Mouse (Mus musculus): ENCODE measurements around the gene Tekt5. TPM values are rescaled to one million over a fixed set of nuclear protein-coding genes. Genes with fewer than 3 reads are reported as not detected.
A peak's percentile ranks its signal among the peaks of the same experiment; 100 is the strongest.

Tekt5 gene
- 0.22 TPM in 1 of 2 replicates, not detected in the other for polyA plus RNA-seq (2016; fragmentation: Nextera tagmentation; extraction: Ambion mirVana)

DNA sequence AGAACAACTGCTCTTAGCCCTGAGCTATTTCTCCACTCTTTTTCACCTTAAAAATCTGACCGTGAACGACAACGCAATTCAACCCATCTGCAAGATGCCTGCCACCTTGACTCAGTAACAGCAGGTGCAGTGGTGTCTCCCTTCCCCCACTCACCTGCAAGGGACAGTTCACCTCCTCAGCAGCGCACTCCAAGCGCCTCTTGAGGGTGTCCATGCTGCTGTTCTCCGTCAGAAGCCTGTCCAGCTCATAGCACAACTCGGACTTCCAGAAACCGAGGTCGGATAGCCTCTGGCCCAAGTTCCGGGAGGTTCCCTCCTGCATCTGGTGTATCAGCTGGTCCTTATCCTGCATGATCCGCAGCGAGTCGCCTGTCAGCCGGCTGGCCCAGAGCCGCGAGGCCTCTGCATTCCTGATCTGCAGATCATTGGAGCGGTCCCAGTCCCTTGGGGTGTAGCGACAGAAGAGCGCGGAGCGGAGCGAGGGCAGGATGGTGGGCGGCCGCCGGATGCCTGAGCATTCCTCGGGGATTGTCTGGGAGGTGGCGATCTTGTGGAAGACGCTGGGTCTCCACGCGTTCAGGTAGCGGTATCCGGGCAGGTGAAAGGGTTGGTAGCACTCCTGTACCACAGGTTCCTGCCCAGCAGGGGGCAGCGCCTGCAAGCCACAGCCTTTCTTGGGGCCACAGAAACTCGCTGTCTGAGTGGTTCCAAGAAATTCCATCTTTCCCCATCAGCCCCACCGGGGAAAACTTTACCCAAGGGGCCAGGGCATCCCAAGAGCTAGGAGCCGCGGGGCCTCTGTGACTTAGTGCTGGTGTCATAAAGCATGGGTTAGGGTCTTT lies at the start of gene Tekt5:
Gene Tekt5 (minus strand): TSS at position 792 of the 842 bp plus-strand sequence.
- ATAC-seq (ENCODE audit: low FRiP score, low read depth), result 0 out of 2 replicates have a peak, but pooled peaks have one; percentile 34
- Histone ChIP-seq H3K9me3 (no peaks in the 10 kb centered on the region), H3K27ac (replicated peaks) (no peak within 1 kb of the TSS), H3K36me3 (no peaks in the 10 kb centered on the region), H3K4me2 (replicated peaks) (peak within 1 kb of the TSS; percentile 53), H3K27me3 (peaks cover 25% of the 10 kb centered on the region), H3K9ac (replicated peaks) (no peak within 1 kb of the TSS; the same call in 1 of the 2 replicates), H3K4me1 (0 out of 2 replicates have a peak, but pooled peaks cover 8% of the 10 kb centered on the region), H3K4me3 (peak within 1 kb of the TSS; percentile 32)
- WGBS, result 8% methylated on average over 37 of the region's 37 CpGs

DNA sequence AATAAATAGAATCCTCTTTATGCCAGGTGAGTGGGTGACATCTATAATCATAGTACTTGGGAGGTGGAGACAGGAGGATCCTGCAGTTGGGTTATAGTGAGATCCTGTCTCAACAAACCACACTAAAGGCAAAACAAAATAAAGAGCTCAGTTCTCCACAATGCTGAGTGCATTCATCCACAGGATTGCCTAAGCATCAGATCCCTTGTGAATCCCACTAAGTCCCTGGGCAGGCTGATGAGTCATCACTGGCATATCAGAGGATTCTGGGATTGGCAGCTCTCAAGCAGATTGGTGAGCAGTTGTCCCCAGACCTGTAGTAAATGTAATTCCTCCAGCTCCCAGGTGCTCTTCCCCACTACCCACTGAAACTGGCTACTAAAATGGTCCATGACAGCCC lies 48.4 kb upstream of the Tekt5 start:
- no peaks in the 10 kb centered on the region for H3K9me3 ChIP-seq
- H3K27me3 ChIP-seq, result no peaks in the 10 kb centered on the region
- peaks cover 24% of the 10 kb centered on the region for H3K4me1 ChIP-seq
- H3K9ac ChIP-seq (replicated peaks), result no peak overlapping the region
- H3K4me2 ChIP-seq (replicated peaks), result no peak overlapping the region
- no peaks in the 10 kb centered on the region for H3K36me3 ChIP-seq
- no peak for ATAC-seq (ENCODE audit: low FRiP score, low read depth)
- H3K4me3 ChIP-seq, result no peak overlapping the region
- no peak overlapping the region for H3K27ac ChIP-seq (replicated peaks)

DNA sequence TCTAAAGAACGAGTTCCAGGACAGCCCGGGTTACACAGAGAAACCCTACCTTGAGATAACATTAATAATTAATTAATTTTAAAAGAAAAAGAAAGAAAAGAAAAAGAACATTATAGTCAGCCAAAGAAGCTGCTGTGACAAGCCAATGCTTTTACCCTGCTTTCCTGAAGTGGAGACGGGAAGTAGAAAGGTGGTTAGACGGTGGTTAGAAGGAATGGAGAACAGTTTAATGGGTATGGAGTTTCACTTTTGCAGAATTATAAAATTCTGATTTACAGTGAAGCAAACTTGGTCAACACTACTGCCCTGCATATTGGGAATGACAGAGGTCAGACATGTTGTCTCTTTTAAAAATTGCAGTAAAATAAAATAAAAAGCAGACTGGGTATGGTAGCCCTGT lies 46.5 kb upstream of the Tekt5 start:
- Histone ChIP-seq H3K27ac (replicated peaks) (no peak overlapping the region), H3K4me3 (no peak overlapping the region), H3K27me3 (no peaks in the 10 kb centered on the region), H3K36me3 (no peaks in the 10 kb centered on the region), H3K4me1 (peaks cover 19% of the 10 kb centered on the region), H3K9me3 (no peaks in the 10 kb centered on the region), H3K4me2 (replicated peaks) (no peak overlapping the region), H3K9ac (replicated peaks) (no peak overlapping the region)
- no peak for ATAC-seq (ENCODE audit: low FRiP score, low read depth)
- WGBS, result 93% methylated on average over 4 of the region's 4 CpGs

DNA sequence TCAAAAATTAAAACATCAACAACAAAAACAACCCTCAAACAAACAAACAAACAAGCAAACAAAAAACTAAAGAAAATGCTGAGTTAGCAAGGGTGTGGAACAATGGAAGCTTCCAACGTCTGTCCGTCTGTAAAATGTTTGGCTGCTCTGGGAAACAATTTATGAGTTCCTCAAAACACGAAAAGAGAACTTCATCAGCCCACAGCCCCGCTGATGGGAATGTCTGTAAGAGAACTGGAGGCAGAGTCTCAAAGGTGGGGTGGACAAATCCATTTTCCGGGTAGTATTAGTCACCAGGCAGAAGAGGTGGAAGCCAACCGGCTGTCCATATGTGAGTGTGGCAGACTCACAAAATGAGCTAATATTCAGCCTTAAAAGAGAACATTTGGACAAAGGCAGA lies 46.0 kb upstream of the Tekt5 start:
- H3K9ac ChIP-seq (replicated peaks), result no peak overlapping the region
- no peak for ATAC-seq (ENCODE audit: low FRiP score, low read depth)
- no peaks in the 10 kb centered on the region for H3K36me3 ChIP-seq
- no peaks in the 10 kb centered on the region for H3K9me3 ChIP-seq
- no peak overlapping the region for H3K4me3 ChIP-seq
- no peak overlapping the region for H3K27ac ChIP-seq (replicated peaks)
- 89% methylated on average over 6 of the region's 6 CpGs for WGBS
- H3K4me1 ChIP-seq, result peaks cover 15% of the 10 kb centered on the region
- H3K27me3 ChIP-seq, result no peaks in the 10 kb centered on the region
- H3K4me2 ChIP-seq (replicated peaks), result no peak overlapping the region

DNA sequence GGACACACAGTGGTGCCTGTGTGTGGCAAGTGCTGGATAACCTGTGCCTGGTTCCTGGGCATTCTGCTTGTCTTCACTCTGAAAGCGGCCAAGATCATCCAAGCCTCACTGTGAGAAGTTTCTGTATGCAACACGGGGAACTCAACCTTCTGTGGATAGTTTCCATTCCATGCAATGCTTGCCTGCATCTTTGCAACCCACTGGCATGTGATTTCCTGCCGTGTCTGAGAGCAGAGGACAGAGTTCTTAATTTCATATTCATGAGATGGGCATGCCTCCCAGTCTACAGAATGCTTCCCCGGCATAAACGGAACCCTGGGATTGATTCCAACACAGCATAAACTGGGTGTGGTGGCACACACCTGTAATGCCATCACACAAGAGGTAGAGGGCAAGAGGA lies 42.8 kb upstream of the Tekt5 start:
- no peak for ATAC-seq (ENCODE audit: low FRiP score, low read depth)
- Histone ChIP-seq H3K9me3 (no peaks in the 10 kb centered on the region), H3K9ac (replicated peaks) (no peak overlapping the region), H3K4me2 (replicated peaks) (no peak overlapping the region), H3K4me1 (no peaks in the 10 kb centered on the region), H3K4me3 (no peak overlapping the region), H3K27me3 (no peaks in the 10 kb centered on the region), H3K36me3 (no peaks in the 10 kb centered on the region), H3K27ac (replicated peaks) (no peak overlapping the region)
- WGBS, result 88% methylated on average over 5 of the region's 5 CpGs

DNA sequence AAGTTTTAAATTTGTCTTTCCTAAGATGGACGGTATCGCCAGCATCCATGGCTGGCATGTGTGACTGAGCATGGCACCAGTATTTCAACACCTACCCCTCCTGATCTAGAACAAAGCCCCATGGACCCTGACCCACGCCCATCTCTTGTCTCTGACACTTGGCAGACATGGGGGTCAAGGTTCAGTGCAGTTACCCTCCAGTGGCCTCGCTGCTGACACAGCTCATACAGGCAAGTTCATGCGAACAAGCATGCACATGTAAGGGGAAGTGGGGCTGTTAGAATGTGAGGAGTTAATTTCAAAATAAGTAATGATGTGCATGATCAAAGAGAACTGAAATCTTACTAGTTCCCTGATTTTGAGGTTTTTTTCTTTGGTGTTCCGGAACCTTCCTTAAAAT lies 40.9 kb upstream of the Tekt5 start:
- Histone ChIP-seq H3K27me3 (no peaks in the 10 kb centered on the region), H3K4me1 (no peaks in the 10 kb centered on the region), H3K4me2 (replicated peaks) (no peak overlapping the region), H3K9me3 (no peaks in the 10 kb centered on the region), H3K36me3 (no peaks in the 10 kb centered on the region), H3K27ac (replicated peaks) (no peak overlapping the region), H3K4me3 (no peak overlapping the region), H3K9ac (replicated peaks) (no peak overlapping the region)
- no peak for ATAC-seq (ENCODE audit: low FRiP score, low read depth)
- WGBS, result 85% methylated on average over 6 of the region's 6 CpGs

DNA sequence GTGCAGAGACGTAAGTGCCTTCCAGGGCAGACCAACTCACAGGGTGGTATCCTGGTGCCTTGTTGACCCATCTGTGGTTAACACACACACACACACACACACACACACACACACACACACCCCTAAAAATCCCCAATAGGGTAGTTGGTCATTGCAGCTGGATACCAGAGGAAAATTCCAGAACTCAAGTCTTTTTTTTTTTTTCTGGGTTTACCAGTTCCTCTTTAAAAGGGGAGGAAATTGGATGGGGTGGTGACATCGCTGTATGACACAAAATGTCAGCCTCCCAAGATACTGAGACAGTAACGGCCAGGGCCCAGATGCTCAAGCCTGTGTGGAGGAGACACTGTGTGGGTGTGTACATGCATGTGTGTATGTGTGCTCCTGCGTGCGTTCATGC lies 38.1 kb upstream of the Tekt5 start:
- H3K4me2 ChIP-seq (replicated peaks), result no peak overlapping the region
- no peaks in the 10 kb centered on the region for H3K9me3 ChIP-seq
- no peaks in the 10 kb centered on the region for H3K4me1 ChIP-seq
- H3K27ac ChIP-seq (replicated peaks), result no peak overlapping the region
- no peaks in the 10 kb centered on the region for H3K27me3 ChIP-seq
- no peak for ATAC-seq (ENCODE audit: low FRiP score, low read depth)
- H3K9ac ChIP-seq (replicated peaks), result no peak overlapping the region
- H3K36me3 ChIP-seq, result 0 out of 2 replicates have a peak, but pooled peaks cover 2% of the 10 kb centered on the region
- WGBS, result 92% methylated on average over 5 of the region's 5 CpGs
- no peak overlapping the region for H3K4me3 ChIP-seq

DNA sequence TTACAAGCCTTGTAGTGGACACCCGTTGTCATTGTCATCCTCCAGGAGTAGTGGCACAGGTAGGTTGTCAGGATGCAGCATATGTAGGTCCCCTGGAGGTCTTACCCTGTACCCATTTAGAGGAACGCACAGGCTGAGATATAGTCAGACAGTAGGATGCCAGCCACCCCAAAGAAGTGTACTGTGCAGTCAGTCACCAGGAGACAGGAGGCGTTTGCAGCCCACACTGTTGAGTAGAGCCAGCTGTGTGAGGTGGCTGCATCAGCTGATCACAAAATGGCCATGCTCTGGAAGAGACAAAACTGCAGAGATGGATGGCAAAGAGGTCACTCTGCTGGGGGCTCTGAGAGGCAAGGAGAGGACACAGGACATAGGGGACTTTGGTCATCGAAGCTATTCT lies 37.1 kb upstream of the Tekt5 start:
- WGBS, result 90% methylated on average over 4 of the region's 4 CpGs
- no peak for ATAC-seq (ENCODE audit: low FRiP score, low read depth)
- Histone ChIP-seq H3K9ac (replicated peaks) (no peak overlapping the region), H3K4me1 (no peaks in the 10 kb centered on the region), H3K4me3 (no peak overlapping the region), H3K27ac (replicated peaks) (no peak overlapping the region), H3K27me3 (no peaks in the 10 kb centered on the region), H3K36me3 (peaks cover 7% of the 10 kb centered on the region), H3K4me2 (replicated peaks) (no peak overlapping the region), H3K9me3 (no peaks in the 10 kb centered on the region)

DNA sequence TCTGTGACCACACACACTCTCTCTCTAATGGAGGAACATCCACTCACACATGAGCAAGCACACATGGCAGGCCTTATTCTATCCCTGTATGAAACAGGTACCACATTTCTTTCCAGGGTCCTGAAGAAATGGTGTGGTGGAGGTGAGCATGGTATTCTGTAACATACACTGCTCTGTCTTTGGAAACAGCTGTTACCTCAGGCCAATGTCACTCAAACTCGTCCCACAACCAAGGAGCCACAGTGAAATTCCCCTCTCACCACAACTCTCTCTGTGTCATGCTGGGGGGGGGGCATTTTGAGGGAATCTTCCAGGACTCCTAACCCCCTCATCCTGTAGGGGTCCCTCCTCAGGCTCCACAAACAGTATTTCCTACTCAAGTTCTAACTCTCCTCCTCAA lies 36.6 kb upstream of the Tekt5 start:
- no peak for ATAC-seq (ENCODE audit: low FRiP score, low read depth)

DNA sequence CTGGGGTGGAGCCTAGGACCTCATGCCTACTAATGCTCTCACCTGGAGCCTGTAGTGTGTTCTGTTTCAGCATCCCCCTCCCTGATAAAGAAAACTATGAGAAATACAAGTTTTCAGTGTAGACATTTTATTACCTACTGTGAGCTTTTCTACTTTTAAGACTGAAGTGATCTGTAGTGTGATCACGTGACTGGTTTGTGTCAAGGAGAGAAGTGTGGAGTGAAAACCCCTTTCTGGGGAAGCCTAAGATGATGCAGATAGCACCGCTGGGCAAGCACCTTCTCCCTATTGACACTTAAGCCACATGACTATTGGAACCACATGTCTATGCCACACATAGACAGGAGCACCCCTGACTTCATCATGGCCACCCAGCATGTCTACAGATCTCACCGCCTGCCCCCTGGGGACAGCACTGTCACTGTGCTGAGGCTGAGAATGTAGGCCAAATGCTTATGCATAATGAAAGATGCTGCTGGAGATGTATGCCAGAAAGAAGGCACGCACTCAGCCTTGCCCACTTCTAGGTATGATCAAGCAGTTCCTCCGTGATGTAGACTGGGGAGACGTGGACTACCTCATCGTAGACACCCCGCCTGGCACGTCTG lies 25.3 kb upstream of the Tekt5 start:
- no peak overlapping the region for H3K4me2 ChIP-seq (replicated peaks)
- no peak overlapping the region for H3K4me3 ChIP-seq
- H3K27me3 ChIP-seq, result no peaks in the 10 kb centered on the region
- no peak for ATAC-seq (ENCODE audit: low FRiP score, low read depth)
- no peak overlapping the region for H3K27ac ChIP-seq (replicated peaks)
- no peaks in the 10 kb centered on the region for H3K4me1 ChIP-seq
- no peak overlapping the region for H3K9ac ChIP-seq (replicated peaks)
- WGBS, result 96% methylated on average over 9 of the region's 9 CpGs
- H3K9me3 ChIP-seq, result no peaks in the 10 kb centered on the region
- H3K36me3 ChIP-seq, result peaks cover 97% of the 10 kb centered on the region

More for the DNA sequence above, 36.6 kb upstream of the Tekt5 start:
- 77% methylated on average over 1 of the region's 1 CpGs for WGBS
- Histone ChIP-seq H3K36me3 (peaks cover 11% of the 10 kb centered on the region), H3K27ac (replicated peaks) (no peak overlapping the region), H3K4me3 (no peak overlapping the region), H3K4me1 (no peaks in the 10 kb centered on the region), H3K9ac (replicated peaks) (no peak overlapping the region), H3K4me2 (replicated peaks) (no peak overlapping the region), H3K27me3 (no peaks in the 10 kb centered on the region), H3K9me3 (no peaks in the 10 kb centered on the region)

DNA sequence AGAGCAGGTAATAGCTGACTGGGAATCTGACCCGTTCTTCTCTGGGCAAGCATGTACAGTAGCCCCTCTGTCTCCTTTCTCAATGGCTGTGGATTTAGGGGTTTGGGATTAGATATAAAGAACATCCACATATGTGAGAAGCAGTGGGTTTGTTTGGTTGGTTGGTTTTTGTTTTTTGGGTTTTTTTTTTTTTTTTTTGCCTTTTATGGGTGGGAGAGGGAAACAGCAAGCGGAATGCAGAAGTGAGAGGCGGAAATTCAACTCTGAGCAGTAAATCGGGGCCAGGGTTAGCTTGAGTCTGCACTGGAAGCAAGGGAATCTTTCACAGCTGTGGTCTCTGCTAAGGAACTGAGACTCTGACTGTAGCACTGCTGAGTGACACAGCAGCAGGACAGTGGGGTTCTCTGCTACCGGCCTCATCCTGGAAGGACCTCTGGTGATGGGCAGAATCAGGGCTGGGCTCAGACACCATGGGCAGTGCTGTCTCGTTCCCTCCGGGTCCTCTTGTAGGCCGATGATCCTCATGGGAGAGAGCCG lies 22.5 kb upstream of the Tekt5 start:
- Histone ChIP-seq H3K27me3 (no peaks in the 10 kb centered on the region), H3K4me3 (no peak overlapping the region), H3K4me2 (replicated peaks) (no peak overlapping the region), H3K36me3 (peaks cover 91% of the 10 kb centered on the region), H3K9me3 (no peaks in the 10 kb centered on the region), H3K27ac (replicated peaks) (no peak overlapping the region), H3K4me1 (0 out of 2 replicates have a peak, but pooled peaks cover 4% of the 10 kb centered on the region), H3K9ac (replicated peaks) (no peak overlapping the region)
- ATAC-seq (ENCODE audit: low FRiP score, low read depth), result no peak
- WGBS, result 93% methylated on average over 9 of the region's 9 CpGs

DNA sequence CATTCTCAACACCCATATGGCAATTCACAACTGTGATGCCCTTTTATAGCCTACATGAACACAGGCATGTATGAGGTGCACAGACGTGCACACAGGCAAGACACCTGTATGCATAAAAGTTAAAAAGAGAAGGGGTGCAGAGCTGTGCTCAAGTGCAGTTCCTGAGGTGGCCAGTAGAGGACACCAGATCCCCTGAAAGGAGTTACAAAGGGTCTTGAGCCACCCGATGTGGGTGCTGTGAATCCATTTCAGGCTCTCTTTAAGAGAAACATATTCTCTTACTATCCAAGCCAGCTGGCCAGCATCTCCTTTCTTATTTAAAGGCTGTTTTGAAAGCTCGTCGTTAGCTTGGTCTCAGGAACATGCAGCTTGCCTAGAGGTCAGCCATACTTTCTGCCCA lies 21.6 kb upstream of the Tekt5 start:
- Histone ChIP-seq H3K27me3 (no peaks in the 10 kb centered on the region), H3K4me2 (replicated peaks) (no peak overlapping the region), H3K4me1 (peaks cover 9% of the 10 kb centered on the region; the same call in 1 of the 2 replicates), H3K9ac (replicated peaks) (no peak overlapping the region), H3K9me3 (no peaks in the 10 kb centered on the region), H3K4me3 (no peak overlapping the region), H3K27ac (replicated peaks) (no peak overlapping the region), H3K36me3 (peaks cover 82% of the 10 kb centered on the region)
- 87% methylated on average over 4 of the region's 4 CpGs for WGBS
- ATAC-seq (ENCODE audit: low FRiP score, low read depth), result no peak
